Mouse (Mus musculus): ENCODE results near the gene Tnxb.

- TF ChIP-seq CTCF (IDR thresholded peaks at IDR 0.05) (no peak), EP300 (IDR thresholded peaks at IDR 0.05) (no peak)
These were observed 27.0 kb upstream of the Tnxb start for GRCm38 (mm10) chr17:34643379-34643778.
